Mouse (Mus musculus): ENCODE measurements around the gene Fzd9.

The Fzd9 gene

DNA sequence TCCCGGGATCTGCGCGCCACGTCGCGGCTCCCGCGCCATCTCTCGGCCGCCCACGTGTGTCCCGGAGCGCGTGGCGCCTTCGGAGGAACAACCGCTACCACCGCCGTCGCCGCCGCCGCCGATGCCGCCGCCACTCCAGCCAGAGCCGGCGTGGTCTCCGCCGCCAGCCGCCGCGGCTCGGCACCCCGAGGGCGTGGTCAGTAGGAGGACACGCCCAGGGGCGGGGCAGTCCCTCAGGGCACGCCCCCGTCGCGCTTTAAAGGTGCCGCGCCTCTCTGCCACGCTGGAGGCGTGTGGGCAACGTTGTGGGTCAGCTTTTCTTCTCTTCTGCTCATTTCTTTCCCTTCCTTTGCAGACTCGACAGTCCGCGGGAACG lies at the start of gene Fzd9:
Fzd9 (minus strand) TSS at position 152 of the 376 bp plus-strand sequence.
- peak; percentile 71 for DNase-seq (ENCODE audit: low read depth, low spot score)

DNA sequence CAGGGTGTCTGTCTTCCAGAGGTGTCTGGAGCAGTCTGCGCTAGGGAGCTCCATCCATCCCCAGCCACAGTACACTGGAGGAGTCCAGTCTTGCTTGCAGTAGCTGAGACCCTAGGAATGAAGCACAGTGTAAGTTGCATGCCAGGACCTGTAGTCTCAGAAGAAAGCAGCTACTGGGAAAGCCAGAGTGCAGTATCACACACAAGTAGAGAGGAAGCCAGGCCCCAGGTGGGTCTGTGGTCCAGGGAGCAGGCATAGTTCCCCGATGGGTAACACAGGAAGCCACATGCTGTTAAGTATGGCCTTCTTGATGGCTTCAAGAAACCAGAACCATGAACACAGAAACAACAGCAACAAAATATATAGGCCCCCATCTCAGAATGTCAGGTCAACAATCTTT lies 41.0 kb upstream of the Fzd9 start:
- no peak for DNase-seq (ENCODE audit: low read depth, low spot score)

DNA sequence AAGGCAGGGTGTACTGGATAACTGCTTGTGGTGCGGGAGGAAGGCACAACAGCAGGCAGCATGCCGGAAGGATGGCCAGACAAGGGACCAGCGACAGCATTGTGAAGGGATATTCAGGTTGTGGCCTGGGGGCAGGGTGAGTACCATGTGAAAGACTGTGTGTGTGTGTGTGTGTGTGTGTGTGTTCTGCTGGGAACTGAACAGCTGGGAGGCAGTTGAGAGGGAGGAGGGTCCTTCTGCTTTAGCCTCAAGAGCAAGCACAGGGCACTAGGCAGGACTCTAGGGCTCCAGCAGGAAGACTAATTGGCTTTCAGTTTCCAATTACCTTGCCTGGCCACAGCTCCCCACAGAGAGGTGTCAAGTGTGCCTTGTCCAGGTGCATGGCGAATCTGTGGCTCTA lies 40.2 kb upstream of the Fzd9 start:
- no peak for DNase-seq (ENCODE audit: low read depth, low spot score)

DNA sequence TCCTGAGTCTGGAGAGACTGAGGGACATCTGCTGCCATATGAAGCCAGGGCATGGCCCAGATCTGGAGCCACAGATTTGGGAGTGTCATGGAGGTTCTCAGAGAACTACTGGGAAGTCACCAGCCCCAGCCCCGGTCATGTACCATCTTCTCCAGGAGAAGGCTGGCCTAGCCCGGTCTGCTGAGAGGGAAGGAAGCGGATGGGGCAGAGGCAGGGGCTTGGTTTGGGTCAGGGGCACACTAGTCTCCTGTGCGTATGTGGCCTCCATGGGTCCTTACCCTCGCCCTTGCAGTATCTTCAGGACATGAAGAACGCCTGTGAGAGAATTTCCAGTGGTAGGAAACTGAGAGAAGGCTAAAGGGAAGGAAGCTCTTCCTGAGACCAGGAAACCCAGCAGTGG lies 39.7 kb upstream of the Fzd9 start:
- DNase-seq (ENCODE audit: low read depth, low spot score) = no peak

DNA sequence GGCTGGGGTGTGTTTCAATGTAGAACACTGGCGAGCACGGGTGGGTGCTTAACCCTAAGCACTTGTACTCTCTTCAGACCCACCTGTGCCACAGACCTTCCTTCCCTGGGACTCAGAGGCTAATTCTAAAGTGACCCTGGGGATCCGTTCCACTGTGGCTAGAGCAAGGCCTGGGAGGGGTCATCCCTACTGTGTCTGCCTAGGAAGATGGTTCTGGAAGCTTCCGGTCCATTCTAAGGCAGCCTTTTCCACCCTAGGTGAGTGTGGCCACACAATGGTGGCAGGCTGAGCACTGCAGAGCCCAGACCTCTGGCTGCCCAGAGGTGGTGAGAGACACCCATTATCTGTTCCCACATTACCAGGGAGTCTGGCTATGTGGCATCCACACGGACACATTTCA lies 35.9 kb upstream of the Fzd9 start:
- no peak for DNase-seq (ENCODE audit: low read depth, low spot score)

DNA sequence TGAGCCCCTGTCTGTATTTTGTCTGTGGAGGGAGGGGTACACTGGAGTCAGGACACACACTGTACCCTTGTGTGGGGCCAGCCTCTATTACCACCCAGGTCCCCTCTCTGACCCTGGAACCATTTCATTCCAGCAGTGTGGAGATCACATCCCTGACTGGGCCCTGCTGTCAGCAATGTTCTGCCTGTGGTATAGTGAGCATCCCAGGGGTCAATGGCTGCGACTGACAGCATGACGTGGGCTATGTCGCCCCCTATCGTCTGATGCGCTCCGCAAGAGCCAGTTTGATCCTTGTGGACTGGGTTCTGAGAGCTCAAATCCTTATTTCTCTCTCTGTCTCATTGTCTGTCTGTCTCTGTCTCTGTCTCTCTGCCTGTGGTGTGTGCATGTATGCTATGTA lies 35.2 kb upstream of the Fzd9 start:
- DNase-seq (ENCODE audit: low read depth, low spot score) = peak; percentile 42

DNA sequence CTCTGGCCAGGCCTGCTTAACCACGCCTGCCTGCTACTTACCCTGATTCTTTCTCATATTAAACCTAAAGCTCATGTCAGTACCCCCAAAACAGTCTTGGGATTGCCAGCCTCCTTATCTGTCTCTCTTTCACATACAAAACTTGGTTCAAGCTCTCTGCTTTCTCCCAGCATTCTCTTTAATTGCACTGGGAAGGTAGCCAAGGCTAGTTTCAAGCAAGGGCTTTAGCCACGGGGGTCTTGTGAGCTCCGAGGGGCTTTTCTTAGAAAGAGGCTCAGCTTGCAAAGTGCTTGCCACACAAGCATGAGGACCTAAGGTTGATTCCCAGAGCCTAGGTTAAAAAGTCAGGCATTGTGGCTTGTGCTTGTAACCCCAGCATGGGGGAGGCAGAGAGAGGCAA lies 34.2 kb upstream of the Fzd9 start:
- DNase-seq (ENCODE audit: low read depth, low spot score) = no peak

DNA sequence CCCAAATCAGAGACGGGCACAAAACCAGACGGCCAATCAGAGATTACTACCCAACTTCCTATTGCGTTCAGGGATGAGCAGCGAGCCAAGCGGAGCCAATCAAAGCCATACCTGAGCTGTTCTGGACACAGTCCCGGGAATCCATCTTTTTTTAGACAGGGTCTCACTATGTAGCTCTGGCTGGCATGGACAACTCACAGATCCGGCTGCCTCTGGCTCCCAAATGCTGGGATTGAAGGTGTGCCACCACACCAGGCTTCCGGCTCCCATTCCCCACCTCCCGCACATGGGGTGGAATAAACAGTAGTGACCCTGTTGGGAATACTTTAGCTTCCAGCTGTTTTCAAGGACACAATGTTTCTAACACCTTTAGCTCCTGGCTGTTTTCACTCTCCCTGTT lies 29.2 kb upstream of the Fzd9 start:
- no peak for DNase-seq (ENCODE audit: low read depth, low spot score)

DNA sequence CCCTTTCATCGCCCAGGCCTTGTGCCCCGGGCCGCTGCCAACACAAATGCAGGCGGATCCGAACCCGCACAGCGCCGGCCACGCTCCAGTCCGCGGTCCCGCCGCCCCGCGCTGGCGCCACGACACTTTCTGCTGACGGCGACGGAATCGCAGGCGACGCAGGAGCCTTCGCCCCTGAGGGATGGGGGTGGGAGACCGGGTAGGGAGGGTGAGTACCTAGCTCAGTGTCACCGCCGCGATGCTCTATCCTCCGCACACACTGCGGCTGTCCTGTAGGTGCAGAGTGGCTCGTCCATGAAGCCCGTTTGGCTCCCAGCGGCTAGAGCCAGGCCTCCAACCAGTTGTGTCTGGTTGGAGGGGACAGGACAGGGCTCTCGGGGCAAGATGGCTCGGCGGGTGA lies 25.6 kb upstream of the Fzd9 start:
- DNase-seq (ENCODE audit: low read depth, low spot score) = no peak

DNA sequence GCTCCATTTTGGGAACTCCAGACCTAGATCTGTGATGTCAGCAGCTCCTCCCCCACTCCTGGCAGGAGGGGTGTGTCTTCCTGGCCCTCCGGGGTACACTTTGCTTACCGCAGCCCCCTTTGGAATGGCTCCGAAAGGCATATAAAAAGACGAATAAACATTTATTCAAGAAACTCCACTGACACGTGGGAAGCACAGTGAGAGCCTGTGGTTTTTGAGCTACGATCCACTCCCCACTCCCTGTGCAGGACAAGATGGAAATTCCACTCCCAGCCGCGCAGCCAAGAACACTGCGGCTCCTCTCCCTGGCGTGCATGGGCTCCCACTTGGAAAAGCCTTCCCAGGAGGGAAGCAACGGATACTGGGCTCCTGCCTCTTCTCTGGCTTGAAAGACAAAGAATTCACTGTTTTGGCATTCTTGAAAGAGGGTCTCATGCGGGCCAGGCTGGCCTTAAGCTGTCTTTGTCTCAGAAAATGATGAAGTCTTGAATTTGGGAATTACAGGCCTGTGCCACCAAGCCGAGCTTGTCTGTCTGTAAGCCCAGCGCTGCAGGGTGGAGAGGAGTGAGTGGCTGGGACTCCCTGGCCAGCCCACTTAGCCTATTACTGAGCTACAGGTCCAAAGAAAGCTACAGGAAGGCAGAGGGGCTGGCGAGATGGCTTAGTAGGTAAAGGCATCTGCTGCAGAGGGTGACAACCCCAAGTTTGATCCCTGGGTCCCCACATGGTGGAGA lies 23.8 kb upstream of the Fzd9 start:
- no peak for DNase-seq (ENCODE audit: low read depth, low spot score)

DNA sequence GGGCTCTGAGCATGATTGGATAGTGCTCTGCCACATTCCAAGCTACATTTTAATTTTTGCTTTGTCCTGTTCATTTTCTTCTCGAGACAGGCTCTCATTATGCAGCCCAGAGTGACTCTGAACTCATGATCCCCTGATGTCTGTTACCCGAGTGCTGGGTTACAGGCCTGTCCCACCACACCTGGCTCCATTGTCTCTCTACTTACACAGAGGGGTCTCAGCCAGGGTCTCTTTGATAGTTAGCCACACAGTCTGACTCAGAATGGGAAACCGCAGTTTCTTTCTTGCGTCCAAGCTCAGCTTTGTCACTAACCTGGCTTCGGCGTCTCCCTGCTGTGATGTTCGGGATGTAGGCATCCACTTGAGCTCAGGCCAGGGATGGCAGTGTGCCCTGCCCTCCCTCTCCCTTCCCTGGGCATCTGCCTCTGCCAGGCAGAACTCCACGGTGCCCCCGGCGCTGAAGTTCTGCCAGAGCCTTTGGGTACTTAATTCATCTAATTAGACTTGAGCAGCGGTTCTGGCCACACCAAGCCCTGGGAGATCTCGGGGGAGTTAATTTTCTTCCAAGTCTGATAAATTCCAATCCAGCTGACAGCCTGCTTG lies 20.6 kb upstream of the Fzd9 start:
- DNase-seq (ENCODE audit: low read depth, low spot score) = no peak

DNA sequence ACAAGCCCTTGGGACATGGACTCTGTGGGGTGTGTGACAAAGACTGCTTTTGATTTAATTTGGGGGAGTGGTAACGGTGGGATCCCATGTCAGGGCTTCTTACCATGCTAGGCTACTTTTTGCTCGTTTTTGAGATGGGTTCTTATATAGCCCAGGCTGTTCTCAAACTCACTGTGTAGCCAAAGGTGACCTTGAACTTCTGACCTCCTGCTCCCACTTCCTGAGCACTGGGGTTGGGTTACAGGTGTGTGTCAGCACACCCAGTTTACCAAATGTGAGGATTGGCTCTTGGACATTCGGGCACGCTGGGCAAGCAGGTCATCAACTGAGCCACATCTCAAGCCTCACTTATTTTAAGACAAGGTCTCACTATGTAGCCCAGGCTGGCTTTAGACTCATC lies 19.3 kb upstream of the Fzd9 start:
- DNase-seq (ENCODE audit: low read depth, low spot score) = no peak

DNA sequence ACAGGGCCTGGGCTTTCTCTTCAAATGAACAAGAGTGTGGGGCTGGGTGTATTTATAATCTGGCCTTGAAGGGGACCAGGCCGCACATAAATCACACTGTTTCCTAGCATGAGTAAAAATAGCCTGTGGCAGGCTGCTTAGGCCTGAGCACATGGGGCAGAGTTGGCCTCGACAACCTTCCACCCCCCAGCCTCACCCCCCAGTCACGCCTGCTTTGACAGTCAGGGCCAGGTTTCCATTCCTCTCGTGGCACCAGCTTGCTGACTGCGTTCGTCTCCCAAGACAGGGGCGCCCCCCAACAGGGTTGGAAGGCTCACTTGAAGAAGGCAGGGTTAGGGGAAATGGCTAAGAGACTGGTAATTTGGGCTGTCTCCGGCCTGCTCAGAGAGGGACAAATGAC lies 18.4 kb upstream of the Fzd9 start:
- DNase-seq (ENCODE audit: low read depth, low spot score) = no peak

DNA sequence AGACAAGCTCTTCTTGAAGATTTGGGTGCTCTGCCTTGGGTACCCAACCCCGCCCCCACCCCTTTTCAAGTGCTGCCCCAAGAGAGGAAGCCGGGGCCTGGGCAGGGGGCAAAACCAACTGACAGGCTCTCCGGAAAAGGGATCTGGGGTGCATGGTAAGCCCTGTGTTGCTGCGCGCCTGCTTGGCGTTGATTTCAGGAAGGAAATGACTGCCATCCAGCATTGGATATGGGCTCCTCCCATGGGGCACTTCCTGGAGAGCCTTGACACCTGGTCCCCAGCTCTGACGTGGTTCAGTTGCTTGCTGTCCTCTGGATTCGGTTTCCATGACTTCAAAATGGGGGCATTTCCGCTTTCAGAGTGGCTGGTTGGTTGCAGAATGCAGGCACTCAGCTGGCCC lies 13.5 kb upstream of the Fzd9 start:
- peak; percentile 19 for DNase-seq (ENCODE audit: low read depth, low spot score)

DNA sequence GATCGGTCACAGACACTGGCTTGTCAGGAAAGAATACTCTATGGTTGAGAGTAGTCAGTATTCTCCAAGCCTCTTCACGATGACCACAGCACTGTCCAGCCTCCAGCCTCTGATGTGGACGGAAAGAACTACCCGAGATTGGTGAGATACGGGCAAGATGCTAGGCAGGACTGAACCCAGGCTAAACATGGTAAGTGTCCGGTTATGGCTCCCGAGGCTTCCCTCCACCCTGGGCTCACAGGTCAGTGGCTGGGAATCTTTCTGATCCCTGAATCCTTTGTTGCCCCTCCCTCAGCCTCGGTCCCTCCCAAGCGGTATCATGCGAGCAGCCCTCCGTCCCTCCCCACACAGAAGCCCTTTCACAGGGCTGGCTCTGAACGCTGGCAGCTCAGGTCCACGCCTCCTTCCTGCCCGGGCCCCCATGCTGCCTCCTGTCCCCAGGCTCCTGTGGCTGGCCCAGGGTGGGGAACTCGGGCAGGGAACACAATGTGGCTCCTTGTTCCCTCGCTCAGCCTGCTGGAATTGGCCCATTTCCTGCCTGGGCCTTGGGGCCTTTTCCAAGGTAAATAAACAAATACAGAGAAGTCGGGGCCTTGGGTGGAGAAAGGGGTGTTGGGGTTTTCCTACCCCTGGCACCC lies 13.0 kb upstream of the Fzd9 start:
- DNase-seq (ENCODE audit: low read depth, low spot score) = no peak

DNA sequence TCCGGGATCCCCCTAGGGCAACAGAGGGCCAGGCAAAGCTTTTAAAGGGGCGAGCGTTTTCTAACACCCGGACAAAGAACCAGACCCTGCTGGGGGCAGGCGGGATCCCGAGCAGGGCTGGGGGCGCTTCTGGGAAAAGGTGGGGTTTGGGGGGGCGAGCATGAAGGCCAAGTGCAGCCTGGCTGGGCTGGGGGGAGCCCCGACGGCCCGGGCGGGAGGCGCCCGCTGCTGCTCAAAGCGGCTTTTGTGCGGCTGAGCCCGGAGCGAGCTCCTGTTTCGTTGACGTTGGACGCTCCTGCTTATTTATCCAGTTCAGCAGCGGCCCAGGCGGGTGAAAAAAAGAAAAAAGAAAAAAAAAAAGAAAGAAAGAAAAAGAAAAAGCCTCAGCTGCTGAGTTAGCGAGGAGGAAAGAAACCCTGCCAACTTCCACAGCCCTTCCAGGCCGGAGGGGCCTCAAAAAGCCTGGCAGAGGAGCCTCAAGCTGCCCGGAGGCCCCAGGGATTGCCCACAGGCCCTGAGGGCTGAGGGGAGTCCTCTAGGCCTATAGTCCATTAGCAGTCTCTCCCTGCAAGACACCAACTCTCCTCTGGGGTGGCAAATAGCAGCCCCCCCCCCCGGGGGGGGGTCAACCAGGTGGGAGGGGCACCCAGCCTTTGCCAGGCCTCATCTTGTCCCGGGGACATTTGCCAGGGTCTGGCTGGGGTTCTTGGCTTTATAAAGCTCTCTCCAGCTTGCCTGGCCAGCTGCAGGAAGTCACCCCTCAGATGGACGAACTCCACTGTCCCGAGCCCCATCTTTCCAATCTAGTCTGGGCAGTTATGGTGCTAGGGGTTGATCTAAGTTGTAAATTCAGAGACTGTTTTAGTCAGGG lies 7.5 kb upstream of the Fzd9 start:
- no peak for DNase-seq (ENCODE audit: low read depth, low spot score)

DNA sequence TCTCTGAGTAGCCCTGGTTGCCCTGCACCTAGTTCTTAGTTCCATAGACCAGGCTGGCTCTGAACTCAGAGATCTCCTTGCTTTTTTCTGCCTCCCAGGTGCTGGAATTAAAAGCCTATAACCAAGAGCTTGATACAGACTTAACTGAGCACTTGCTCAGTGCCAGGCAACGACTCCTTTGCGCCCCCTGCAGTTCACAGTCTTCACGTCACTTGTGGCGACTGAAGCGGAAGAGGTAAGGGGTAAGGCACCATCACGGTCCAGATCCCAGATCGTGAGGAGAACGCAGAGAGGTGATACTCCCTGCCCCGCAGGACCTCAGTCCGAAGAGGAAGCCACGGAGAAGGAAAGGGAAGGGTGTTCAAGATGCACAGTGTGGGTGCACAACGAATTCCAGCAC lies 6.5 kb upstream of the Fzd9 start:
- DNase-seq (ENCODE audit: low read depth, low spot score) = no peak

DNA sequence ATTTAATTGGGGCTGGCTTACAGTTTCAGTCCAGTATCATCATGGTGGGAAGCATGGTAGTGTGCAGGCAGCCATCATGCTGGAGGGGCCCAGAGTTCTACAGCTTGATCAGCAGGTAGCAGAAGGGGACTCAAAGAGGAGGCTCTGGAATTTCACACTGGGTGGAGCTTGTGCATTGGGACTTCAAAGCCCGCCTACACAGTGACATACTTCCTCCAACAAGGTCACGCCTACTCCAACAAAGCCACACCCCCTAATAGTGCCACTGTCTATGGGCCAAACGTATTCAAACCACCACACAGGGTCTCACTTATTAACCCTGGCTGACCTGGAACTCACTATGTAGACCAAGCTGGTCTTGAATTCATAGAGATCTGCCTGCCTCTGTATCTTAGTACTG lies 5.1 kb upstream of the Fzd9 start:
- no peak for DNase-seq (ENCODE audit: low read depth, low spot score)

DNA sequence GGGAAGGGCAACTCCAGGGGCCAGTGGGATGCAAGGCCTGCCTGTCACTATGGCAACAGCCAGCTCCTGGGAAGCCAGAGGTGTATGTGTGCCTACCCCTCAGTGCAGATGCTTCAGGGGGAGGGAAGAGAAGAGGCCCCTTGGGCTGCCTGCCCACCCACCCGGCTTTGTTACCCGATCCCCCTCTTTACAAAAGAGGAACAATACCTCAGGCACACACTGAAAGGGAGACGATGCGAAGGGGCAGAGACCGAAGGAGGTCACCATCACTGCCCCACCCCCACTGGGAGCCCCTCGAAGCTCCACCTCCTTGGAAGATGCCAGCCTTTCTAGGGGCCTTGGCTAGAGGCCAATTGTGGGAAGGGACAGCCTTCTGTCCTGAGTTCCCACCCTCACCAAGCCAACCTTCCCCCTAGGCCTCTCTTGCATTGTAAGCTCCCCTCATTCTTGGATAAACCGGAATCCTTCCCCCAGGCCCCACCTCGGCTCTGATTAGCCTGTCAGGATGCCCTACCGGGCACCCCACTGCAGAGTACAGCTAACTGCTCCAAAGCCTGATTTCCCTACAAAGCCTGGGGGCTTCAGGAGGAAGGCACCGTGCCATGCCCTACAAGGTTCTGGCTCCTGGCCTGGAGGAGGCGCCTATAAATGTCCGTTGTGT lies 2.8 kb upstream of the Fzd9 start:
- DNase-seq (ENCODE audit: low read depth, low spot score) = no peak

DNA sequence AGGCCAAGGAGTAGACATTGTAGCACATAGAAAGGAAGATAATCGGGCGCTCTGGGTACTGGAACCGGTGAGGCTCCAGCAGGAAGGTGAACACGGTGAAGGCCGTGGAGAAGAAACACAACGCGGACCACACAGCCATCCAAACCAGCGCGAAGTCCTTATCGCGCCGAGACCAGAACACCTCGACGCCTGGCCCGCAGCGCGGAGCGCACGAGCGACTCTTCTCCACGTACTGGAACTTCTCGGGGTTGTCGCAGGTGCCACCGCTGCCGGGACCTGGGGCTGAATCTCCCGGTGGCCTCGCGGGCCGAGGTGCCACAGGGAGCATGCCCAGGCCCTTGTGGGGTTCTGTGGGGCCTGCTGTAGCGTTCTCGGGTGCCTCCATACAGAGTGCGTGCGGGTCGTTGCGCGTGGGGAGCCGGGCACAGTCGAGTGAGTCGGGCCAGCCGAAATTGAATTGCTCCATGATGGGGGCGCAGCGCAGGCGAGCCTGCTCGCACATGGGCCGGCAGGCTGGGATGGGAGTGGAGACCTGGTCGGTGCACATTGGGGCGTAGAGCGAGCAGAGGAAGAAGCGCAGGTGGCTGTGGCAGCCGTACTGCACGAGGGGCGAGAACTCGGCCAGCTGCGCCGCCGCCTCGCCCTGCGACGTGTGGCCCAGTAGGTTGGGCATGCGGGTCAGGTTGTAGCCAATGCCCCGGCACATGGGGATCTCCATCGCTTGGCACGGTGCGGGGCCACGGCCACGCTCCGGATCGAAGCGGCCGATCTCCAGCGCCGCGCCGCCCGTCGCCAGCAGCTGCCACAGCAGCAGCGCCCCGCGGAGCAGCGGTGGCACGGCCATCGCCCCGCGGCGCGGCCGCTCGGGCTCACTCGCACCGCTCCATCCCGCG lies 598 bp downstream of the Fzd9 start:
- DNase-seq (ENCODE audit: low read depth, low spot score) = peak; percentile 20

Data from CD4-positive helper T cell, adult 2 months (primary cell).